Mouse (Mus musculus) erythroblast, embryonic 14.5 days (primary cell): Measurements from ENCODE around the gene Sobp. TPM values are rescaled to one million over a fixed set of nuclear protein-coding genes. Genes with fewer than 3 reads are reported as not detected.

ENCODE experiments used
- H3K27me3 ChIP-seq: 2 replicates; pipeline ENCODE4 v1.6.1; 2012; ENCODE audit warnings: inconsistent platforms; ENCODE audit not compliant: control insufficient read depth
- H3K36me3 ChIP-seq: 2 replicates; pipeline ENCODE4 v1.6.1; 2012; ENCODE audit warnings: mild to moderate bottlenecking, inconsistent platforms; ENCODE audit not compliant: control insufficient read depth
- H3K4me1 ChIP-seq: 2 replicates; pipeline ENCODE4 v1.6.1; 2012; ENCODE audit warnings: inconsistent platforms; ENCODE audit not compliant: control insufficient read depth
- H3K4me3 ChIP-seq: replicated peaks from 2 replicates; pipeline ENCODE3; 2012; ENCODE audit warnings: moderate library complexity, mild to moderate bottlenecking, inconsistent platforms
- H3K9me3 ChIP-seq: 2 replicates; pipeline ENCODE4 v1.6.1; 2012; ENCODE audit warnings: low read length, inconsistent platforms, mixed read lengths; ENCODE audit not compliant: control insufficient read depth
- GATA1 ChIP-seq: IDR thresholded peaks from 2 replicates; pipeline ENCODE4 v1.6.1; 2012; ENCODE audit warnings: low read length, inconsistent platforms, mixed read lengths
- TAL1 ChIP-seq: IDR thresholded peaks from 3 replicates; pipeline ENCODE4 v1.6.1; 2012; ENCODE audit warnings: low read length, inconsistent platforms, mixed read lengths
- polyA plus RNA-seq: library from polyadenylated mRNA; stranded (reverse); fragments of >175 nt; gene quantifications from 2 replicates; pipeline ENCODE4 v1.2.3, GENCODE M21; 2012

Sobp gene
- polyA plus RNA-seq, 1 experiment, result not detected

DNA sequence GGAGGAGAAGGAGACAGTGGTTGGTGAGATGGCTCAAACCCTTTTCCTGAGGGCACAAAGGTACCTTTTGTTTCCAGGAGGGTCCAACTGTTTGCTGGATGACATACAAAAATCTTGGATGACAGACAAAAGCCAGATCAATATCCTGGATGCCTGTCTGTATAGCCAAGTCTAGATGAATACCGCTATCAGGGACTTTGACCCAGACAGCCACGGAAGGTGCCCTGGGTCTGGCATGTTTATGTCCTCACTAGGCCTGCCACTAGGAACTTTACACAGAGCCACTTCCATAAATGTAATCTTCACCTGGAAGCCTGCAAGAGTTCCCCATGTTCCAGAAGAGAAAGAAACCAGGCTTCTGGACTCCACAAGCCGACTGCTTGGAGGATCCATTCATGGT, 172.9 kb downstream of the Sobp start:
- no peaks in the 10 kb centered on the region for H3K9me3 ChIP-seq
- H3K27me3 ChIP-seq, result peaks cover 27% of the 10 kb centered on the region
- H3K4me3 ChIP-seq, result no peak overlapping the region
- H3K36me3 ChIP-seq, result no peaks in the 10 kb centered on the region
- no peaks in the 10 kb centered on the region for H3K4me1 ChIP-seq
- no peak for TF ChIP-seq TAL1
- TF ChIP-seq GATA1, result no peak

DNA sequence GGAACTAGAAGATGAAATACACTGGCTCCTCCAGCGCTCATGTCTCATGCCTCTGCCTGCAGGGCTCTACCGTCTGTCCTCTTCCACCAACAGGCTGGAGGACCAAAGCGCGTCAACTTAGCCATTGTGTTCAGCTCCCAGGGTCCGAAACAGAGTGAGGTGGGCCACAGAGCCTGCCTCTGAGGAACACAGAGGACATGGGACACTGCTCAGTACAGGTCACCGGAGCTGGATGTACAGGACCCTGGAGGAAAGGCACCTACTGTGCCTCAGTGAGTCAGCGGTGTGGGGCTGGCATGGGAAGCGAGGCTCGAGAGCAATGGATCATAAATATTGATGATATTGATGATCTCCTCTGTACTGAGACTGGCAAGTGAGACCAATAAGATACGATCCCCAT, 175.0 kb downstream of the Sobp start:
- Histone ChIP-seq H3K4me3 (no peak overlapping the region), H3K27me3 (peaks cover 30% of the 10 kb centered on the region), H3K9me3 (no peaks in the 10 kb centered on the region), H3K36me3 (no peaks in the 10 kb centered on the region), H3K4me1 (no peaks in the 10 kb centered on the region)
- no peak for TF ChIP-seq TAL1
- no peak for TF ChIP-seq GATA1

DNA sequence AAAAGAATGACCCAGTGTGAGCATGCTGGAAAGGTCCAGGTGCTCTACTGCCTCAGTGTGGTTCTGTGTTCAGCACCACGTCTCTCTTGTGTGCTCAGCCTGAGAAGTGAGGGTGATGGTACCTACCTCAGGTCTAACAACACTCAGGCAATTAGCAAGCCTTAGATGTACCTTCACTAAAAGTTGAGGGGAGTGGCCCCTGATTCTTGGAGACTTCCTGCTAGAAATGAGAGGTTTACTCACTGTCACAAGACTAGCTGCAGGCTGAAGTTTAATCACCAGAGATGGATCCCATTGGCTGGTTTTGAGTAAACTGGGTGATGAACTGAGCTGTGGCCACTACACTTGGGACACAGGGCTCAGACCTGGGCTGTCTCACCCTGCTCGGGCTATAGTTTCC, 177.1 kb downstream of the Sobp start:
- Histone ChIP-seq H3K36me3 (no peaks in the 10 kb centered on the region), H3K27me3 (peaks cover 17% of the 10 kb centered on the region), H3K4me1 (no peaks in the 10 kb centered on the region), H3K4me3 (no peak overlapping the region), H3K9me3 (no peaks in the 10 kb centered on the region)
- TF ChIP-seq TAL1 (no peak), GATA1 (no peak)

DNA sequence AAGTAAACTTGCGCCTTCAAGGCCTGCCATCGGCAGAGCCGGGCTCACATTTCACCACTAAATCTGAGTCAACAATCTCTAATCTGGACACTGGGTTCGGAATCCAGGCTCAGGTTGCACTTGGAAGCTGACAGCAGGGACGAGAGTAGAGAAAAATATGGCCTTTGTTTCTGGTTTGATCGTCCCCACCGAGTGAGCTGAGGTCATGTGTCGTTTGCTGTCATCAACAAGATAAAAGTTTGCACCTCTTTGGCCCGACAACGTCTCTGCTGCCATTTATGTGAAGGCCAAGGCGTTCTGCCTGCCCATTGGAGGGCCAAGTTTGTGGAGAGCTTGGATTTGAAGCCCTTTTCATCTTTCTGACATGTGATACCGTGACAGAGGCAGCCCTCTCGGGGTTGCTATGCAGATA, 178.8 kb downstream of the Sobp start:
- Histone ChIP-seq H3K9me3 (no peaks in the 10 kb centered on the region), H3K36me3 (no peaks in the 10 kb centered on the region), H3K27me3 (peaks cover 7% of the 10 kb centered on the region), H3K4me1 (no peaks in the 10 kb centered on the region), H3K4me3 (no peak overlapping the region)
- TF ChIP-seq TAL1 (no peak), GATA1 (no peak)

DNA sequence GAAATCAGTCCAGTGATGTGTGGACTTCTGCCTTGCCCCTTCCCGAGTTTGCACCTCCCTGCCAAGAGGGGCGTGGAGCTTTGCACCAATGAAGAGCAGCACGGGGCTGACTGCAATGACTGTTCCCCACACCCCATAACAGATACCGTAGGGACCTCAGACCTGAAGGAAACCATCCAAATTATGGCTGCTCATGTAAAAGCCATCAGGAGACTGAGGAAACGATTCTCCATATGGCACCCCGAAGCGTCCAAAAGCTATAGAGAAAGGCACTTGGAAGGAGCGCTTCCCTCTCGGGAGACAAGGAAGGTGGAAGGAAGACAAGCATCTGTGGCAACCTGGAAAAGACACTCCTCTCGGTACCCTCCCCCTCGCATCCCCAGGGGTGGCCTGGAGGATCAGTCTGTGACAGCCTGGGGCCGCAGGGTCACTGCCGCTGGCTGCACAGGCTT, 180.0 kb downstream of the Sobp start:
- TF ChIP-seq GATA1, result no peak
- TF ChIP-seq TAL1, result no peak
- no peaks in the 10 kb centered on the region for H3K4me1 ChIP-seq
- no peaks in the 10 kb centered on the region for H3K9me3 ChIP-seq
- H3K36me3 ChIP-seq, result no peaks in the 10 kb centered on the region
- no peak overlapping the region for H3K4me3 ChIP-seq
- peaks cover 7% of the 10 kb centered on the region for H3K27me3 ChIP-seq

DNA sequence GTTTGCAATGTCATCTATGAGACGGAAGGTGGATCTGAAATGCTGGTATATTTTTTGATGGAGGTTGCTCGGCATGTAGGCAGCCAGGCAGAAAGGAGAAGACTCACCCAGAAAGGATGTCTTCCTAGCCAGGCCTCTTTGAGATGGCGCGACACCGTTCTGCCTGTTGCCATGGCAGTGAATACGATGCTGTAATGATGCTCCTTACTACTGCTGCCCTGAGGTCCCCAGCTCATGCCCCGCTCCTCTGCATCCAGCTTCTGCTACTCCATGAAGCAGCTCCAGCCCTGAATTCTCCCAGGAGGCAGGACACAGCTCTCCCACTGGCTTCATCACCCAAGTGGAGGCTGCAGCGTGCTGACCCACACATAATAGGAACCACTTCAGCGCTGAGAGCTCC, 183.3 kb downstream of the Sobp start:
- H3K9me3 ChIP-seq, result no peaks in the 10 kb centered on the region
- no peaks in the 10 kb centered on the region for H3K36me3 ChIP-seq
- no peak overlapping the region for H3K4me3 ChIP-seq
- H3K4me1 ChIP-seq, result no peaks in the 10 kb centered on the region
- TF ChIP-seq TAL1 (no peak), GATA1 (no peak)
- H3K27me3 ChIP-seq, result peaks cover 7% of the 10 kb centered on the region

DNA sequence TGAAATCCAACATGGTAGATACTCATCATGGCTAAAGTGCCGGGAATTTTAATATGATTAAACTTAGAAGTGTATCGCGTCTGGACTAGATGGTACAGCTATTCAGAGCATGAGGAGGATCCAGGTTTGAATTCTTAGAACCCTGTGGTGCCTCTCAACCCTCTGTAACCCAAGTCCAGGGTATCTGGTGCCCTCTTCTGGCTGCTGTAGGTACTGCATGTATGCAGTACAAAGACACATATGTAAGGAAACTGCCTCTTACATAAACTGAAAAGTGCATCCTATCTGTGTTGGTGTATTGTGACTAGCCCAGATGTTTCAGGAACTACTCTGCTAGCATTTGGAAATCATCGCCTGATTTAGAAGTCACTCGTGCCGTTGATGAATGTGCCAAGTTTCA, 184.4 kb downstream of the Sobp start:
- Histone ChIP-seq H3K4me1 (no peaks in the 10 kb centered on the region), H3K36me3 (no peaks in the 10 kb centered on the region), H3K27me3 (peaks cover 7% of the 10 kb centered on the region), H3K4me3 (no peak overlapping the region), H3K9me3 (no peaks in the 10 kb centered on the region)
- TF ChIP-seq TAL1 (no peak), GATA1 (no peak)

DNA sequence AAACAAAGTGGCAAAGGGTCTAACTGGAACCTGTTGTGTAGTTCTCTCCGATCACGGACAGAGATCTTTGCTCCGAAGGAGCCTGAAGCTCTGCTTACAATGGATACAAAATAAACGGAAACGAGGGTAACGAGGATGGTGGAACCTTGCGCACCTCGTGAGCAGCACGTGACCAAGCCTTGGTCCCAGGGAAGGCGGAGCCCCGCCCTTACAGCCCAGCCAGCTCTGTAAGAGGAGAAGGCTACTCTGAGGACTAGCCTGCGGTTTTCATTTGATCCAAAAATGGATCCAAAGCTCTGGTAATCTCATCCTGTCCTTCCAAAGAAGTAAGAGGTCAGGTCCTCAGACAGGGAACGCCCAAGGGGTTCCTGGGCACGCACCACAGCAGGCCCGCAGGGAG, 185.7 kb downstream of the Sobp start:
- H3K9me3 ChIP-seq, result no peaks in the 10 kb centered on the region
- H3K36me3 ChIP-seq, result no peaks in the 10 kb centered on the region
- H3K4me1 ChIP-seq, result no peaks in the 10 kb centered on the region
- no peak overlapping the region for H3K4me3 ChIP-seq
- TF ChIP-seq TAL1 (no peak), GATA1 (no peak)
- H3K27me3 ChIP-seq, result no peaks in the 10 kb centered on the region; the same call in 1 of the 2 replicates

DNA sequence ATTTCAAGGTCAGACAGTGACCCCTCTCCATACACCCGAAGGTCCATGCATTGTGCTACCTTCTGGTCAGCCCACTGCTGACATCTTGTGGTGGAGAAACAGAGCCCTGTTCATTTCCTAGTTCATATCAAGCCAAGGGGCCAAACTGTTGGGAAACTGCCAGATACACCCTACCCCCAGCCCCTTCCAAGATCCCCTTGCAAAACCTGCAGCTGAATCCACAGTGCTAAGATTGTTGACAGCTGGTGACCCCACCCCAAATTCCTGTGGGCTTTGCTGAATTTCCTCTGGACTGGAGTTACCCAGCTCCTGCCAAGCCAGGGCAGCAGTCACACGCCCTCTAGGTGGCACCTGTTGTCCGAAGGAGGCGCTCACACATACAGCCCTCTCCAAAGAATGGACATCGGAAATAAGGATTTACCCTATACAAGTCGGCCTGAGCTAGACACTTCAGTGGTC, 186.7 kb downstream of the Sobp start:
- no peaks in the 10 kb centered on the region; the same call in 1 of the 2 replicates for H3K27me3 ChIP-seq
- TF ChIP-seq GATA1, result no peak
- no peak for TF ChIP-seq TAL1
- H3K36me3 ChIP-seq, result no peaks in the 10 kb centered on the region
- H3K4me3 ChIP-seq, result no peak overlapping the region
- no peaks in the 10 kb centered on the region for H3K9me3 ChIP-seq
- H3K4me1 ChIP-seq, result no peaks in the 10 kb centered on the region

DNA sequence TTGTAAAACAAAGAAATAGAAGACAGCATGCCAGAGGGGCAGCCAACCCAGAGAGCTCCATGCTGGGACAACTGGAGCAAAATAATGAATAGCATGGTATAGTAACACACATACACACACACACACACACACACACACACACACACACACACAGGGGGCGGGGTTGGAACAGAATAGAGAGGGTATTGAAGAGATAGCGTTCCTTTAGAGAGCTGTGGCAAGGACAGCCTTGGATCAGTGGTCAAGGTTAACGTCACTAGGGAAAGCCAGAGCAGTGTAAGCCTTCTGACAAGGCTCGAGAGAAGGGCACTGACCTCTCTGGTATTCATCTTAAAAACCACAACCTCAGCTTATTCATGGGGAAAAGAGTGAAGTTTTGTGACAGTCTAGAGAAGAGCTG, 189.4 kb downstream of the Sobp start:
- Histone ChIP-seq H3K27me3 (no peaks in the 10 kb centered on the region), H3K4me1 (no peaks in the 10 kb centered on the region), H3K9me3 (no peaks in the 10 kb centered on the region), H3K36me3 (no peaks in the 10 kb centered on the region), H3K4me3 (no peak overlapping the region)
- TF ChIP-seq TAL1, result no peak
- TF ChIP-seq GATA1, result no peak
